Mouse (Mus musculus): Measurements from ENCODE around the gene Adprh. TPM values are rescaled to one million over a fixed set of nuclear protein-coding genes. Genes with fewer than 3 reads are reported as not detected.
A peak's percentile ranks its signal among the peaks of the same experiment; 100 is the strongest.

Gene Adprh
- total RNA-seq, 2 experiments from 2014 or later = 60.9 to 61.6 TPM

DNA sequence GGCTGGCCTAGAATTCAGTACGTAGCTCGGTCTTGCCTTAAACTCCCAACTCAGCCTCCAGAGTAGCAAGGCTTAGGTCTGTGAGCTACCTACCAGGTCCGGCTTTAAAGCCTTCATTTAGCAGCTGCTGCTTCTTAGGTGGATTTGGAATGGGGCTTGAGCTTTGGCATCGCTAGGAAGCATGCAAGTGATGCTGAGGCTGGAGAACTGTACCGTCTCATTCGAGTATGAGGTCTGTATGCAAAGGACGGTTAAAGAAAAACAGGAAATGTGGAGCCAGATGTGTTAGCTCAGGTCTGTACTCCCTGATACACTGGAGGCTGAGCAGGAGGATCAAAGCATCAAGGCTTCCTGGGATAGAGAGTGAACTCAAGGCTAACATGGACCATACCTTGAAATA lies 9.7 kb upstream of the Adprh start:
- Histone ChIP-seq H3K4me3 (no peak overlapping the region), H3K27ac (no peak overlapping the region)
- no peak for DNase-seq (ENCODE audit: extremely low spot score in 1 of 2, low spot score in 2 of 2)
- intact Hi-C loops (cut with DNase I) = no loop called here
- no peak for TF ChIP-seq CTCF (IDR thresholded peaks at IDR 0.05)

DNA sequence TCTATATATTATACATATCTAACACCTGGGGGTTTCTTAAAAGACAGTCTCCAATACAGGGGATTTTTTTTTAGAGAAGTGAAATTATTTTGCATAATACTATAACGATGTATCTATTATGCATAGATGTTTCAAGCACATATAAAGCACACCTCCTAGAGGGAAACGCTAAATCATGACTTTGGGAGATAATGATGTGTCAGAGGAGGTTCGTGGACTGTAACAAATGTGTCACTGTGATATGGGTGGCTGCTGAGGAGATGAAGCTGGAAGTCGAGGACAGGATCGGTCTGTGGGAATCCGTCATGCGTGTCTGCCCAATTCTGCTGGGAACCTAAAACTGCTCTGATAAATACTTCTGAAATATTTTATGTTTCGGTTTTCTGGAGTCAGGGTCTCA lies 9.2 kb upstream of the Adprh start:
- H3K27ac ChIP-seq = no peak overlapping the region
- TF ChIP-seq CTCF (IDR thresholded peaks at IDR 0.05) = no peak
- DNase-seq (ENCODE audit: extremely low spot score in 1 of 2, low spot score in 2 of 2) = no peak
- intact Hi-C loops (cut with DNase I) = no loop called here
- no peak overlapping the region for H3K4me3 ChIP-seq

DNA sequence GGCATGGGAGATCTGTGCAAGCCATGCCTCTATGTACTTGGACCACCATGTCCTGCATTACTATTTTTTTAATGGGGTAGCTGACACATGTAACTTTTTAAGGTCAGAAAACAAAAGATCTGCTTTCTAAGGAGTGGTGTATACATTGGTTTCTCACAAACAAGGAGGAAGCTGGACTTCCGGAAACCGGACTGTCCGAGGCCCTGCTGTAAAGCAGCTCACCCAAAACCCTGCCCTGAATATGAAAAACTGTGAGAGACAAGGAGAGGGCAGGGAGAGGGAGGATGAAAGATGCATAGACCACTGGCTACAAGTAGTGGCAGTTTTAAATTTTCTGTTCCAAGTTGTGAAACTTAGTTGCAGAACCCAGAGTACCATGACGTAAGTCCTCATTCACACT lies 7.5 kb upstream of the Adprh start:
- no peak for DNase-seq (ENCODE audit: extremely low spot score in 1 of 2, low spot score in 2 of 2)
- Histone ChIP-seq H3K4me3 (no peak overlapping the region), H3K27ac (no peak overlapping the region)
- intact Hi-C loops (cut with DNase I) = no loop called here
- no peak for TF ChIP-seq CTCF (IDR thresholded peaks at IDR 0.05)

DNA sequence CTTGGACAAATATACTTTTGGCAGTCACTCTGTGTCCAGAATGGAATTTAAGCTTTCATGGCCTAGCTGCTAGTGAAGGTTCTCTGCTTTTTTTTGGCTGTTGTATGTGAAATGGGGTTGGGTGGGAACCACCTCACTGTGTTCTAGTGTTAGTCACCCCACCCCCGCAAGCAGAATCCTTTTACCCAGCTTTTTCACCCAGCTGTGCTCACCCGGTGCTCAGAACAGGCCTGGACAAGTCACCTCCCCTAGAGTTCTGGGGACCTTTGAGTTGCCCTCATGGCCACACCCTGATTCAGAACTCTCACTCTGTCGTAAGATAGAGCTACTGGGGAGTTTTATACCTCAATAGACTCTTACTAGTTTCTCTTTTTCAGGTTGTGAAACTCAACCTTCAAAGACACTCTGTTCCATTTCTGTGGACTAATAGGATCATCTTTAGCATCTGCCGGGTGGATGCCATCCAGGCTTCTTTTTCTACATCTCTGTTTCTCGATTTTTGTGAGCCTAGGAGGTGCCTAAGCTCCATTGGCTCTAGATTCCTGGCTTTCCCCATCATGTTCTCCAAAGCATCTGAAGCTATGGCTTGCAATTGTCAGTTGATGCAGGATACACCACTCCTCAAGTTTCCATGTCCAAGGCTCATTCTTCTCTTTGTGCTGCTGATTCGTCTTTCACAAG lies 6.2 kb upstream of the Adprh start:
- no peak for TF ChIP-seq CTCF (IDR thresholded peaks at IDR 0.05)
- DNase-seq (ENCODE audit: extremely low spot score in 1 of 2, low spot score in 2 of 2) = no peak
- H3K4me3 ChIP-seq = no peak overlapping the region
- H3K27ac ChIP-seq = no peak overlapping the region
- intact Hi-C loops (cut with DNase I) = no loop called here

DNA sequence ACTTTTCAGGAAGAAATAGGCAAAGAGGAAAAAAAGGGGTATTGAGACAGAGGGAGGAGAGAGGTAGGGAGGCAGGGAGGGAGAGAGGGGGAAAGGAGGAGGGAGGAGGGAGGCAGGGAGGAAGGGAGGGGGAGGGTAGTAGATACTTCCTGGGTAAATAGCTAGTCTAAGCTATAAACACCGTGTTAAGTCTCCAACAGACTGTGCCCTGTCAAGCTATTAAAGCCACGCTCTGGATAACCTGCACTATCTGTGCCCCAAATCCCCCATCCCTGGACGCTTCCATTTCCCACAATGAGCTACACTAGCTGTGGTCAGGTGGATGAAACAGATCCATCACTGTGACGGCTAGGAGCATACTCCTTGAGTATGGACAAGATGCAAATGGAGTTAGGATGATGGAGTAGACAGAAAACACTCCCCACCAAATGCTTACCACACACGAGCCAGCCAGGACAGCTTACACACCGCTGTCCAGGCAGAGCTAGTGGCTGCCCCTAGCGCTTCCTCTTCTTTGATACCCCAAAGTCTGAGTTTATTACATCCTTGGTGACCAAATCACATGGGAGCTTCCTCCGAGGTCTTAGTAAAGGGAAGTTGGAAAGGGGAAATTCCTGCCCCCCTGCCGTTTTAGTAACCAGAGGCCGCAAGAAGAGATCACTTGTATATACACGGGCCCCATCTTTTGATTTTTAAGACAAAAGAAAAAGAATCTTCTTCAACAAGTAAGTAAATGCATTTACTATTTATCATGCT lies 4.5 kb upstream of the Adprh start:
- intact Hi-C loops (cut with DNase I) = no loop called here
- Histone ChIP-seq H3K4me3 (no peak overlapping the region), H3K27ac (no peak overlapping the region)
- no peak for DNase-seq (ENCODE audit: extremely low spot score in 1 of 2, low spot score in 2 of 2)
- TF ChIP-seq CTCF (IDR thresholded peaks at IDR 0.05) = no peak

DNA sequence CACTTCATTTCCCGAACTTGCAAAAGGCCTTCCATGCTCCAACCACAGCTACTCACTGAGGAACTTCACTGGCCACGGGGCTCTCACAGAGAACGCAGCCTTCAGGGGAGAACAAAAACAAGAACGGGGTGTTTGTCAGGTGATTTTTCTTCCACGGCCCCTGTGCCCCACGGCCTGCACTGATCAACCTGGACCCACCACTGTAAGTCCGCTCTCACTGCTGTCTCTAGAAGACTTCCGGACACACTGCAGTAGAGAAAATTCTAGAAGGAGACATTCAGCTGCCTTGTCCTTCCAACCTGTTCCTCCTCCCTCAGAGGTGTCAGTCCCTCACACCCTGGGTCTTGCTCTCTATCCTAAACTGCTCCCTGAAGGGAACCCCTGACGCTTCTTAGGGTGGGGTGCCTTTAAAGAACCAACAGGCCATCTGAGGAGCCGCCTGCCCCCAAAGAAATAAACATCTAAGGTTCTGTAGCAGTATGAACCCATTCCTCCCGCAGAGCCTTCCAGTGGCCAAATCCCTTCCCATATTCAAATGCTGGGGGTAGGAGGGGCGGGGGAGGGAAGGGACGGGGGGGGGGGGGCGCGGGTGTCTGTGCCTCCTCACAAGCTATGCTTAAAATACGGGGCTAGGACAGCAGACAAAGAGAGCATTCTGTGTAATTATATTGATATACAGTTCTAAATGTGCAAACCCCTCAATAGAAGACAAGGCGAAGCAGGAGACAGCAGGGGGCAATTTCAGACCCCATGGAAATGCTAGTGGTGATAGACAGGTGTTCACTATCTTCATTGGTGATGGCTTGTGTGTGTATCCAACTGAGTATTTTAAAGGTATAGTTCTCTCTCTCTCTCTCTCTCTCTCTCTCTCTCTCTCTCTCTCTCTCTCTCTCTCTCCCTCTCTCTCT lies 3.3 kb upstream of the Adprh start, which contains the start of gene Cd80:
Cd80 (plus strand) TSS at position 51 of the 908 bp plus-strand sequence.
- no peak within 1 kb of the TSS for H3K27ac ChIP-seq
- H3K4me3 ChIP-seq = no peak within 1 kb of the TSS
- intact Hi-C loops (cut with DNase I) = no loop called here
- DNase-seq (ENCODE audit: extremely low spot score in 1 of 2, low spot score in 2 of 2) = no peak
- no peak for TF ChIP-seq CTCF (IDR thresholded peaks at IDR 0.05)

DNA sequence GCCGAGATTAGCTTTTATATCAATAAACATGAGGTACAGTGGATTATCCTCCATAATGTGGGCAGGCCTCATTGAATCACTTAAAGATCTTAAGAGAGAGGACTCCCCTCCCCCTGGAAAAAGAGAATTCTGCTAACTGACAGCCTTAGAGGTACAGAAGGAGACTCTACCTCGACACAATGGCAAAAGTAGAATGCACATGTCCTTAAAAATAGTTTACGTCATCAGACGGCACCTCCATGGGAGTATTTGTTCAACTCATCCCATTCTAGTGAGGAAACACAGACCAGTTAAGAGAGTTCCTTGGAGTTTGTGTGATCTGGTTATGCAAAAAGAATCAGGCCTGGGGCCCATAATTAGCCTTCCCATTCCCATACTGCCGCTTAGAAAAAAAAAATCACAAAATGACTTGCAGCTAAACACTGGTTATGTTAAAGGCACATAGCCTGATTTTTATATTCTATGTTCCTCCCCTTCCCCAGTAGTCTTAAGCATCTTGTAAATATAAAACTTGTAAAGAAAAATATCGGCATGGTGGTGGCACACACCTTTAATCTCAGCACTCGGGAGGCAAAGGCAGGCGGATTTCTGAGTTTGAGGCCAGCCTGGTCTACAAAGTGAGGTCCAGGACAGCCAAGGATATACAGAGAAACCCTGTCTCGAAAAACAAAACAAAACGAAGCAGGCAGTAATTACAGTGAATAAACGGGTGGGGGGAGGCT lies 2.2 kb upstream of the Adprh start:
- no peak for TF ChIP-seq CTCF (IDR thresholded peaks at IDR 0.05)
- Histone ChIP-seq H3K27ac (no peak overlapping the region), H3K4me3 (no peak overlapping the region)
- no peak for DNase-seq (ENCODE audit: extremely low spot score in 1 of 2, low spot score in 2 of 2)
- intact Hi-C loops (cut with DNase I) = no loop called here

DNA sequence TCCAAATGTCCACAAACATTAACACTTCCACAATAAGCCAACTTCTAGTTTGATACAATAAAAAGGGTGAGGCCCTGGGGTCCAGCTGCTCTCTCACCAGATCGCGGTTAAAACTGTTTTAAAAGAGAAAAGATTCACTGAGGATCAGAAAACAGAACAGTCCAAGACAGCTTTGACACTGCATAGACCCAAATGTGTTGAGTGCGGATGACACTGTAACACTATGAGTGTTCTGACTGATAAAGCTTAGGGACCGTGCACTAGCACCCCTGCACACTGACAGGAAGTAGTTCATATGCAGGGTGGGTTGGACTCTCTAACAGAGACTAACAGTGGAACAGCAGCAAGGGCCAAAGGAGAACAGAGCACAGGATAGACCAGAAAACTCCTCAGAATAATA lies 1.4 kb upstream of the Adprh start:
- DNase-seq (ENCODE audit: extremely low spot score in 1 of 2, low spot score in 2 of 2) = no peak
- Histone ChIP-seq H3K4me3 (no peak overlapping the region), H3K27ac (no peak overlapping the region)
- TF ChIP-seq CTCF (IDR thresholded peaks at IDR 0.05) = no peak
- intact Hi-C loops (cut with DNase I) = loop anchor here (2.0 kb wide), 2 partner anchors 77 to 107 kb away; partner anchors contain the start of genes Cox17 and Gm21987

DNA sequence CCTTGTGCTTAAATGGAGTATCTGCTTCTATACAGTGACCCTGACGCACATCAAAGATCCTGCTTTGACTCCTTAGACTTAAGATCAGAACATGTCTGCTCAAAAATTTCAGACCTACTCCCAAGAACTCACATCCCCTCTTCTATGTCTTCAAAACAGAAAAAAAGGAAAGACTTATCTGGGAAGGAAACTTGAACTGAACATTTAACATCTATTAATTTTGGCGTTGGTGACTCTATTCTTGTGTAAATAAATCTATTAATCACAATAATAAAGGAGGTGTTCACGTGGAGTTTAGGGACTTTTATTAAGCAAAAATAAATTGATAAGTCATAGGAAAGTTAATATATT lies 675 bp upstream of the Adprh start:
- H3K4me3 ChIP-seq = peak overlapping the region; percentile 98
- no peak for DNase-seq (ENCODE audit: extremely low spot score in 1 of 2, low spot score in 2 of 2)
- intact Hi-C loops (cut with DNase I) = loop anchor here (2.0 kb wide), 2 partner anchors 76 to 106 kb away; partner anchors contain the start of genes Cox17 and Gm21987
- TF ChIP-seq CTCF (IDR thresholded peaks at IDR 0.05) = no peak
- H3K27ac ChIP-seq = peak overlapping the region; percentile 96

DNA sequence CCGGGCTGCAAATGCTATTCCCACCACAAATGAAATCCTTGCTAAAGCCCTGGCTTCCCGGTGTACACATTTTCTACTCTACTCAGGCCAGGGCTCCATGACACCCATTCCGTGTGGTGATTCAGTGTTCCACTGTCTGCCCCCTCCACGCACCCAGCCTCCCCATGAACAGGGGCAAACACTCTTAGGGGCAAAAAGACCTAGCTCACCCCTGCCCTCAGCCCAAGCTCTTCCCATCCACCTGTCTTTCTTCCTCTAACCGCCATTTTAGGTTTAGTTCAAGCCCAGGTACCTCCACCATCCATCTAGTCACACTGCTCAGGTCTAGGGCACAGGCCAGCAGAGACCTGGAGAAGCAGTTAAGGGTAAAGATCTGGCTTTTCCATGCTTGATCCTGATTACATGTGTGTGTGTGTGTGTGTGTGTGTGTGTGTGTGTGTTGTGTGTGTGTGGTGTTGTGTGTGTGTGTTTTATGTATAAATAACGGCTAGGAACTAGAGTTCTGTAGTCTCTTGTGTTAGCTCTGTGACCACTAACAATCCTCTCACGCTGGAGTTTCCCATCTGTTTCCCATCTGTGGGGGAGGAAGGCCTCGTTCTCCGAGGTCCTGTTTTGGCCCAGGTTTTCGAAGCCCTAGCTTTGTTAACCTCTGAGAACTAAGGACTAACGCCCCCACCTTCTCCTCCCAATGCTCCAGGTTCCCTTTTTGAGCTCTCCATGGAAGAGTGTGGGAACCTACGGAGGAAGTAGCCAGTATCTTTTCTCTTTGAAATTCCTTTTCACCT lies 890 bp downstream of the Adprh start:
- intact Hi-C loops (cut with DNase I) = loop anchor here (2.0 kb wide), 2 partner anchors 75 to 105 kb away; partner anchors contain the start of genes Cox17 and Gm21987
- TF ChIP-seq CTCF (IDR thresholded peaks at IDR 0.05) = no peak

More for the DNA sequence above, 890 bp downstream of the Adprh start:
- peak overlapping the region; percentile 96 for H3K27ac ChIP-seq
- peak overlapping the region; percentile 98 for H3K4me3 ChIP-seq
- DNase-seq (ENCODE audit: extremely low spot score in 1 of 2, low spot score in 2 of 2) = no peak
